Mouse (Mus musculus) testis, adult 2 months (tissue): Measurements from ENCODE around the gene Actg1.

ENCODE experiments used
- CTCF ChIP-seq: fragments of 200-500 bp; IDR thresholded peaks from 2 replicates; pipeline ENCODE4 v1.5.1; 2012; ENCODE audit warnings: low read depth, mild to moderate bottlenecking, inconsistent platforms, low read length, moderate library complexity; ENCODE audit not compliant: control insufficient read depth, insufficient read depth, insufficient replicate concordance
- POLR2A ChIP-seq: fragments of 200-500 bp; IDR thresholded peaks from 2 replicates; pipeline ENCODE4 v1.6.1; 2012; ENCODE audit warnings: low read depth, mild to moderate bottlenecking, inconsistent platforms, low read length, moderate library complexity; ENCODE audit not compliant: control insufficient read depth

GRCm38 (mm10) chr11:120310813-120311312, 37.5 kb downstream of the Actg1 start:
- TF ChIP-seq POLR2A (no peak), CTCF (no peak)
